Mouse (Mus musculus): ENCODE data around the gene Josd2. TPM values are rescaled to one million over a fixed set of nuclear protein-coding genes. Genes with fewer than 3 reads are reported as not detected.

Josd2 gene
- polyA plus RNA-seq, 1 experiment from 2014 or later, result 73.3 TPM

GRCm38 (mm10) chr7:44460767-44461502, 6.8 kb upstream of the Josd2 start:
- WGBS, result 68% methylated on average over 31 of the region's 31 CpGs
- H3K4me1 ChIP-seq, result peaks cover 30% of the 10 kb centered on the region
- H3K4me3 ChIP-seq, result no peak overlapping the region
- H3K9me3 ChIP-seq (replicated peaks), result no peaks in the 10 kb centered on the region
- H3K27ac ChIP-seq, result no peak overlapping the region
- H3K27me3 ChIP-seq (ENCODE audit: low read depth, poor library complexity, severe bottlenecking), result peaks cover 89% of the 10 kb centered on the region
- H3K36me3 ChIP-seq, result 0 out of 2 replicates have a peak, but pooled peaks cover 3% of the 10 kb centered on the region
- DNase-seq (ENCODE audit: low spot score), result no peak

- H3K4me1 ChIP-seq, result peaks cover 32% of the 10 kb centered on the region
- peaks cover 96% of the 10 kb centered on the region for H3K27me3 ChIP-seq (ENCODE audit: low read depth, poor library complexity, severe bottlenecking)
- H3K27ac ChIP-seq, result no peak overlapping the region
- peak overlapping the region; percentile 50 for H3K4me3 ChIP-seq
- DNase-seq (ENCODE audit: low spot score), result no peak
- 51% methylated on average over 57 of the region's 57 CpGs for WGBS
- H3K9me3 ChIP-seq (replicated peaks), result no peaks in the 10 kb centered on the region
- 0 out of 2 replicates have a peak, but pooled peaks cover 3% of the 10 kb centered on the region for H3K36me3 ChIP-seq
These were observed 6.1 kb upstream of the Josd2 start for GRCm38 (mm10) chr7:44461503-44462217.

GRCm38 (mm10) chr7:44462218-44463055, 5.3 kb upstream of the Josd2 start:
- WGBS, result 11% methylated on average over 77 of the region's 77 CpGs
- DNase-seq (ENCODE audit: low spot score), result peak; percentile 87
- Histone ChIP-seq H3K27ac (0 out of 2 replicates have a peak overlapping the region, but pooled peaks have one; percentile 25), H3K36me3 (0 out of 2 replicates have a peak, but pooled peaks cover 3% of the 10 kb centered on the region), H3K9me3 (replicated peaks) (no peaks in the 10 kb centered on the region), H3K4me3 (peak overlapping the region; percentile 50), H3K4me1 (peaks cover 40% of the 10 kb centered on the region), H3K27me3 (ENCODE audit: low read depth, poor library complexity, severe bottlenecking) (peaks cover 91% of the 10 kb centered on the region)

GRCm38 (mm10) chr7:44463056-44463425, 4.7 kb upstream of the Josd2 start:
- H3K4me1 ChIP-seq, result peaks cover 44% of the 10 kb centered on the region

GRCm38 (mm10) chr7:44463556-44464225, 4.1 kb upstream of the Josd2 start:
- WGBS, result 88% methylated on average over 10 of the region's 10 CpGs
- Histone ChIP-seq H3K36me3 (0 out of 2 replicates have a peak, but pooled peaks cover 3% of the 10 kb centered on the region), H3K27ac (no peak overlapping the region), H3K4me1 (peaks cover 51% of the 10 kb centered on the region), H3K27me3 (ENCODE audit: low read depth, poor library complexity, severe bottlenecking) (peaks cover 80% of the 10 kb centered on the region), H3K9me3 (replicated peaks) (no peaks in the 10 kb centered on the region), H3K4me3 (no peak overlapping the region)
- DNase-seq (ENCODE audit: low spot score), result no peak

More at GRCm38 (mm10) chr7:44463056-44463425, 4.7 kb upstream of the Josd2 start:
- WGBS, result 22% methylated on average over 8 of the region's 8 CpGs
- Histone ChIP-seq H3K4me3 (peak overlapping the region; percentile 50), H3K9me3 (replicated peaks) (no peaks in the 10 kb centered on the region), H3K27me3 (ENCODE audit: low read depth, poor library complexity, severe bottlenecking) (peaks cover 87% of the 10 kb centered on the region), H3K36me3 (0 out of 2 replicates have a peak, but pooled peaks cover 3% of the 10 kb centered on the region), H3K27ac (no peak overlapping the region)
- no peak for DNase-seq (ENCODE audit: low spot score)

- no peak overlapping the region for H3K4me3 ChIP-seq
- H3K36me3 ChIP-seq, result peaks cover 6% of the 10 kb centered on the region
- peaks cover 72% of the 10 kb centered on the region for H3K27me3 ChIP-seq (ENCODE audit: low read depth, poor library complexity, severe bottlenecking)
- H3K4me1 ChIP-seq, result peaks cover 57% of the 10 kb centered on the region
- H3K9me3 ChIP-seq (replicated peaks), result no peaks in the 10 kb centered on the region
- 30% methylated on average over 4 of the region's 4 CpGs for WGBS
- H3K27ac ChIP-seq, result no peak overlapping the region
- no peak for DNase-seq (ENCODE audit: low spot score)
These were observed 3.3 kb upstream of the Josd2 start for GRCm38 (mm10) chr7:44464511-44464910.

- no peak within 1 kb of the TSS for H3K4me3 ChIP-seq
- H3K27me3 ChIP-seq (ENCODE audit: low read depth, poor library complexity, severe bottlenecking), result peaks cover 66% of the 10 kb centered on the region
- WGBS, result 58% methylated on average over 2 of the region's 2 CpGs
- H3K4me1 ChIP-seq, result peaks cover 58% of the 10 kb centered on the region
- no peak for DNase-seq (ENCODE audit: low spot score)
- H3K9me3 ChIP-seq (replicated peaks), result no peaks in the 10 kb centered on the region
- peaks cover 7% of the 10 kb centered on the region for H3K36me3 ChIP-seq
- no peak within 1 kb of the TSS for H3K27ac ChIP-seq
These were observed 2.7 kb upstream of the Josd2 start, which contains the start of gene Aspdh for GRCm38 (mm10) chr7:44465111-44465510. Aspdh (plus strand) TSS chr7:44465391.

GRCm38 (mm10) chr7:44466006-44466887, 1.5 kb upstream of the Josd2 start:
- DNase-seq (ENCODE audit: low spot score), result no peak
- Histone ChIP-seq H3K9me3 (replicated peaks) (no peaks in the 10 kb centered on the region), H3K27me3 (ENCODE audit: low read depth, poor library complexity, severe bottlenecking) (peaks cover 55% of the 10 kb centered on the region), H3K4me1 (peaks cover 58% of the 10 kb centered on the region), H3K36me3 (peaks cover 7% of the 10 kb centered on the region), H3K4me3 (no peak overlapping the region), H3K27ac (peak overlapping the region; percentile 86; the same call in 1 of the 2 replicates)
- WGBS, result 86% methylated on average over 10 of the region's 10 CpGs

GRCm38 (mm10) chr7:44466888-44467311, 880 bp upstream of the Josd2 start:
- no peak for DNase-seq (ENCODE audit: low spot score)
- Histone ChIP-seq H3K4me3 (peak overlapping the region; percentile 80; the same call in 1 of the 2 replicates), H3K9me3 (replicated peaks) (no peaks in the 10 kb centered on the region), H3K27ac (peak overlapping the region; percentile 86), H3K27me3 (ENCODE audit: low read depth, poor library complexity, severe bottlenecking) (peaks cover 48% of the 10 kb centered on the region), H3K4me1 (peaks cover 57% of the 10 kb centered on the region), H3K36me3 (peaks cover 4% of the 10 kb centered on the region)
- WGBS, result 84% methylated on average over 16 of the region's 16 CpGs

GRCm38 (mm10) chr7:44468644-44469285, 985 bp downstream of the Josd2 start:
- WGBS, result 75% methylated on average over 15 of the region's 15 CpGs
- H3K27me3 ChIP-seq (ENCODE audit: low read depth, poor library complexity, severe bottlenecking), result peaks cover 40% of the 10 kb centered on the region
- no peaks in the 10 kb centered on the region for H3K9me3 ChIP-seq (replicated peaks)
- DNase-seq (ENCODE audit: low spot score), result no peak
- peaks cover 4% of the 10 kb centered on the region for H3K36me3 ChIP-seq
- H3K27ac ChIP-seq, result peak overlapping the region; percentile 86
- peak overlapping the region; percentile 80 for H3K4me3 ChIP-seq
- H3K4me1 ChIP-seq, result peaks cover 52% of the 10 kb centered on the region
